Mouse (Mus musculus) ES-CJ7 (cell line): ENCODE results near the gene S100a1.
A peak's percentile ranks its signal among the peaks of the same experiment; 100 is the strongest.

Experiments
- DNase-seq: peaks from one replicate; pipeline ENCODE4 v3.0.0; 2011; ENCODE audit warnings: low read depth, low spot score

S100a1 gene

GRCm38 (mm10) chr3:90513796-90514590, at the start of gene S100a1, which contains the start of gene S100a13:
S100a1 (minus strand) TSS chr3:90514392.
S100a13 (plus strand) TSS chr3:90514435.
- DNase-seq, result no peak

DNA sequence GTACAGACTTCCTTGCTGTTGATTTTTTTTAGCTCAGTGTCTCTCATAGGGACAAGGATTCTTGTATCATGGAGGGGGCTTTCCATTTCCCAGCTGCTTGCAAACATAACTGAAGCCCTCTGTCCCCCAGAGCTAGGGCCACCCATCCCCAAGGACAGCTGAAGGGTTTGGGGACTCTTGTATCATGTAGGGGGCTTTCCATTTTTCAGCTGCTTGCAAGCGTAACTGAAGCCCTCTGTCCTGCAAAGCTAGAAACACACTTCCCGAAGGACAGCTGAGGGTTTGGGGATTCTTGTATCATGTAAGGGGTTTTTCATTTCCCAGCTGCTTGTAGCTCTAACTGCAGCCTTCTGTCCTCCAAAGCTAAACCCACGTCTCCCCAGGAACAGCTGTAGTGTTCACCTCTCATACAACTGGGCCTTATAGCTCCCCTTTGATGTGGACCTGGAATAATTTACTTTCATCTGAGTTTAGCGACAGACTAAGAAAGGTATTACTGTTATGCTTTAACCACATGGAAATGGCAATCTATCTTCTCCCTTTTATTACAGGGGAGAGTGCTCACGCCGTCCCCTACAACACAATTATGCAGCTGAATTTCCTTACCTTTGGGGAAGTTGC, 45.9 kb upstream of the S100a1 start, which contains the start of gene S100a3:
S100a3 (plus strand) TSS at position 571 of the 621 bp plus-strand sequence.
- DNase-seq, result no peak

DNA sequence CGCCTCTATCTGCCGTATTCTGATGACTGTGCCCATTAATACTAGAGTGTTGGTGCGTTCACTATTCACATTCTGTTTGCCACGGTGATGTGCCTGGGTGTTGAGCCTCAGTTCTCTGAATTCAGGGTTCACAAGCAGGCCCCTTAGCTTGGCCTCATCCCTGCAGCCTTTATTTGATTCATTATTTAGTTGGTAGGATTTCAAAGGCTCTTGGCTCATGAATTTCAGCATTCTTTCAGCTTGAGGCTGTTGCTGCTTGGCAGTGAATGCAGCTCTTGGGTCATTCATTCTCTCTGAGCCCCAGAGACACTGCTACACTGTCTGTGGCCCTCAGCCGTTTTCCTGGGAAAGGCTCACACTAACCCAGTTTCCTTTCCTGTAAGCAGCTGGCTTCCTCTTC, 41.8 kb upstream of the S100a1 start:
- DNase-seq, result no peak

GRCm38 (mm10) chr3:90552231-90552630, 38.0 kb upstream of the S100a1 start:
- no peak for DNase-seq

- DNase-seq, result no peak
These were observed 36.2 kb upstream of the S100a1 start for GRCm38 (mm10) chr3:90550421-90550790.

- no peak for DNase-seq
These were observed 35.7 kb upstream of the S100a1 start for GRCm38 (mm10) chr3:90549676-90550420.

- DNase-seq, result no peak
These were observed 26.7 kb upstream of the S100a1 start for GRCm38 (mm10) chr3:90540904-90541303.

DNA sequence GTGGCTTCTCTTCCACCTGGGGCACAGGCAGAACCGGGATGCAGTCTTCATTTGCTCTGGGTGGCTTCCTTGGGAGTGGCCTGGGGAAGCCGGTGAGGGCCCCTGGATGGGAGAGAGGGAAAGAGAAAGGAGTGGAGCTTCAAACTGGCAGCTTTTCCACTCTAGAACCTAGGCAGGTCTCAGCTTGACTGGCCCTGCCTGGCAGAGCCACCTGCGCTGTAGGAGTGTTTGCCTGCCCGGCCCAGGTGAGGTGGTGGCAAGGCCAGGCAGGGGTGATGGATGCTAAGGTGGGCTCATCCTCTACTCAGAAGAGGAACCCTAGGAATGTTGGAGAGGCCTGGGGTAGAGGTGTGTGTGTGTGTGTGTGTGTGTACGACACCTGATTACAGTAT, 23.7 kb upstream of the S100a1 start:
- no peak for DNase-seq

DNA sequence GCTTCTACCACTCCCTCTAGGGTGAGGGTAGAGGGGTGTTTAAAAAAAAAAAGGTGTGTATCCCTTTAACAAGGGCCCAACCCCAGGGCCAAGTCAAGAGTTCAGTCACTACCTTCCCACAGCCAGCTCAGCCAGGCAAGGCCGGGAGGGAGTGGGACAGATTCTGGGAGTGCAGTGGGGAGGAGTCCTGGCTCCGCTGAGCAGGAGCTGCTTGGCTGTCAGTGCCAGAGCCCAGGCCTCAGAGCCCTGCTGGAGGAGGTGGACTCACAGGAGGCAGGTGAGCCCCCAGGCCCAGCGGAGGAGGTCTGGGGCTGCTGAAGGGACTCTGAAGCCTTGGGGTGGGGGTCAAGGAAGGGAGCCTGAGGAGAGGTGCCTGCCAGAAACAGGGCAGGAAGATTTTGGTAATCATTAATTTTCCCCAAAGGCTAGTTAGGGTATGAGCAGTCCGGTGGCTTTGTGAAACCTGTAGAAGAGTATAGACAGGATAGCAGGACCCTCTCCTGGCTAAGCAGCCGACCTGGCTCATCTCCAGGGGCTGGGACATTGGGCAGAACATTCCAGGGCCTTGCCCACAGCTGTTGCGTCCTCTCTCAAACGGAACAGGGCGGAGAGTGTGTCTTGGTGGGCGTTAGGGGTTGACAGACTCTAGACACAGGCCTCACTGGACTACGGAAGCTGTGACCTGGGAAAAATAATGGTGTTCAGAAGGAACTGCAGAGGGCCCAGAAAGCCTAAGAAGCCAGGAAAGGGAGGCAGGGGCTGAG, 23.1 kb upstream of the S100a1 start, which contains the start of gene S100a16:
S100a16 (plus strand) TSS at position 114 of the 764 bp plus-strand sequence.
- peak; percentile 41 for DNase-seq

GRCm38 (mm10) chr3:90535446-90535845, 21.3 kb upstream of the S100a1 start:
- DNase-seq, result no peak

DNA sequence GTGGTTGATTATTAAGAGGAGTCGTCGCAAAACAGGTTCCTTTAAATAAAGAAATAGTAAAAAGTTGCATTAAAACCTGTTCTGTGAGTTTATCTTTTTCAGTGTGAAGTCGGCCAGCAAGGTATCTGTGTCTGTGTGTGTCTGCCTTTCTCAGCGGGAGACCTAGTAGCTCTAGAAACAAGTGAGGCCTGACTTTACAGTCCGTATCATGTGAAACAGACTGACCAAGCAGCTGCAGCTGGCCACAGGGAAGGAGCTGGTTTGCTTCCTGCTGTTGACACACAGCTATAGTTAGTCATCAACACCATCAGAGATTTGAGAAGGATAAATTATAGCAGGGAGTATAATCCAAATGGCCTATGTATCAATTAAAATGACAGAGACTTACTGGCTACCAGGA, 17.5 kb upstream of the S100a1 start:
- DNase-seq, result no peak

- DNase-seq, result no peak
These were observed 13.2 kb upstream of the S100a1 start for GRCm38 (mm10) chr3:90527291-90527873.

GRCm38 (mm10) chr3:90526580-90526979, 12.4 kb upstream of the S100a1 start, which contains the start of gene S100a14:
S100a14 (plus strand) TSS chr3:90526856.
- no peak for DNase-seq

- no peak for DNase-seq
These were observed 11.9 kb upstream of the S100a1 start for GRCm38 (mm10) chr3:90526076-90526475.

DNA sequence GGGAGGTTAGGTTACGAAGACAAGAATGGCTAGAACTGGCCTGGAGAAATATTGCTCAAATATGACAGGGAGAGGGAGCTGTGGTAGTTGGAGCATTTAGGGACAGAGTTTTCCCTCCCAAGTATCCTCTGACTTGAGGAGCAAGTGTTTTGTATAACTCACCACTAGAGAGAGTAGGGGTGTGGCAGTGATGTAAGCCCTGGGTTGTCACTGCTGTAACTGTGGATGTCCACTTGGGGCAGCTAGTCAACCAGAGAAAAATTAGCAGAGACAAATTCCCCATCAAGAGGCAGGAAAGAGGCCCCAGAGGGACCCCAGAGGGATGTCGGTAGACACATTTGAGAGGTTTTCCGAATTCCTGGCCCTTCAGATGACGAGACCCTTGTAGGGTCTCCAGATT, 11.2 kb upstream of the S100a1 start:
- peak; percentile 93 for DNase-seq

- DNase-seq, result no peak
These were observed 3.5 kb upstream of the S100a1 start for GRCm38 (mm10) chr3:90517711-90518110.

- DNase-seq, result no peak
These were observed 1.6 kb upstream of the S100a1 start for GRCm38 (mm10) chr3:90515789-90516188.

- no peak for DNase-seq
These were observed 1.1 kb upstream of the S100a1 start for GRCm38 (mm10) chr3:90515242-90515641.

GRCm38 (mm10) chr3:90514691-90515090, 499 bp upstream of the S100a1 start:
- DNase-seq, result peak; percentile 56

DNA sequence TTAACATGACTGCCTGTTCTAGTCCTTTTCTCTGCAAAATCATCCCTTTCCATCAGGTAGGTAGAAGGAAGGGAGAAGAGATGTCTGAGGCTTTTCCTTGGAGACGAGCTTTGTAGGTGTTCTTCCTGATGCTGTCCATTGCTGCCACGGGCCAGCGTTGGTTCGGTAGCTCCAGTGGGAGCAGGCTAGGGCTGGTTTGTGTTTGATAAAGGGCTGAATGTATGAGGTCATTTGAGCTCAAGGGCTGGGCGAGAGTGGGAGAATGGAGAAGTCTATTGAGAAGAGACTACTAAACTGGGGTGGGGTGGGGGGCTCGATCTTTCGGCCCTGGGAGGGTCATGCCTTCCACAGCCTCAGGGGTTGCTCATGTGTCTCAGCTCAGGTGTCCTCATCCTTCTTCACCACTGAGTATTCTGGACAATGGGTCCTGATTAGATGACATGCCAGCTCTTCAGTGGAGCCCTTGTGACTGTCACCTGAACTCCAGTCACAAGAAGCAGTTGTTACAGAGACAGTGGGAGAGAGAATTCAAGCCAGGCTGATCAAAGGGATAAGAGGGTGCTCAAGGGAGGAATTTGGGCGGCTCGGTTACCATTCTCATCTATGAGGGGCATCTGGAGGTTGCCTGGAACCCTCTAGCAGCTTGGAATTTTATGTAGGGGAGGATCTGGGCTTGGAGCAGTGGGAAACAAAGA, 1.1 kb downstream of the S100a1 start:
- peak; percentile 31 for DNase-seq
